Mouse (Mus musculus) E14TG2a.4 (cell line): ENCODE measurements at regions not wholly inside any gene's neighbourhood (a gene's known extent, or its start where the extent isn't known, plus 50 kb on each side); places are given as distances from the start of the nearest gene placed in this dataset.

ENCODE experiments used
- H3K27me3 ChIP-seq: 2 replicates; pipeline ENCODE4 v1.6.1; 2014; ENCODE audit warnings: low read length, control low read depth; ENCODE audit not compliant: insufficient read depth
- H3K36me3 ChIP-seq: 2 replicates; pipeline ENCODE4 v1.6.1; 2014; ENCODE audit warnings: low read length, control low read depth; ENCODE audit not compliant: insufficient read depth
- H3K4me1 ChIP-seq: replicated peaks from 2 replicates; pipeline ENCODE4 v1.6.1; 2014; ENCODE audit warnings: low read depth, low read length, control low read depth
- H3K4me3 ChIP-seq: replicated peaks from 2 replicates; pipeline ENCODE4 v1.5.1; 2014; ENCODE audit warnings: mild to moderate bottlenecking, low read length
- H3K9me3 ChIP-seq: 2 replicates; pipeline ENCODE4 v1.6.1; 2014; ENCODE audit warnings: low read length, control low read depth
- CTCF ChIP-seq: conservative IDR thresholded peaks from 2 replicates; pipeline ENCODE4 v1.5.1; 2014; ENCODE audit warnings: low read length
- NANOG ChIP-seq: IDR thresholded peaks from 2 replicates; pipeline ENCODE4 v1.6.1; 2014; ENCODE audit warnings: borderline replicate concordance, low read length, mixed read lengths
- POU5F1 ChIP-seq: IDR thresholded peaks from 2 replicates; pipeline ENCODE4 v1.6.1; 2014; ENCODE audit warnings: low read length, borderline replicate concordance

DNA sequence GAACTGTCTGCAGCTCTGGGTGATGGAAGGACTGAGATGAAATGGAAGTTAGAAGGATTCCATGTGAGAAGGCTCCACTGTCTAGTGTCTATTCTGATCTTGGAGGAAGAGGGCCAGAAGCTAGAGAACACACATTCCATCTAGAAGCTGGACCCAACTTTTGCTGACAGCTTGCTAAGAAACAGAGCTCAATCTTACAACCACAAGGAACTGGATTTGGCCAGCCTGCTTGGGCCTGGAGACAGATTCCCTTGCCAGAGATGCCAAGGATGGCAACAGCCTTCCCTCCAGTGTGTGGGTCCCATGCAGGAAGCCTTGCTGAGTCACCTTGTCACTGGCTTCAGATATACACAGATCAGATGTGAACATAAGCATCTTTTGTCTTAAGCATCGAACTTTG is 591.0 kb downstream of the Tns3 start:
- Histone ChIP-seq H3K27me3 (peaks cover 34% of the 10 kb centered on the region), H3K4me1 (peaks cover 24% of the 10 kb centered on the region), H3K9me3 (no peaks in the 10 kb centered on the region), H3K4me3 (no peak overlapping the region), H3K36me3 (no peaks in the 10 kb centered on the region)
- TF ChIP-seq NANOG = no peak
- TF ChIP-seq POU5F1 = no peak
- TF ChIP-seq CTCF = no peak

DNA sequence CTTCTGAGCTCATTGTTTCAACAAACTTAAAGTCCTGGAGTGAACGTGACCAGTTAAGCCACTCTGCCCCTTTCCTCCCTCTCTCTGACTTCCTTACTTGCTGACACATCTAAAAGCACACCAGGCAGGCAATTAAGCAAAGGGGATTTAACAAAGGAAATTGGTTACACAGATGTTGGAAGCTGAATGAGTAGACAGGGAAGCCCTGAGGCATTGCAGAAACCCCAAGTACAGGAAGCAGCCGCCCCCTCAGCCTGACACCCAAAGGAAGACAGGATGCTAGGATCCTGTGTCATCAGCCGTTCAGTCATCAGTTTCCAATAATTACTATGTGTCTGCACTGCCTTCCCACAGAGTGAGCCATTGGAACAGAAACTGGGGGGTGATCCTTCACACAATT is 595.5 kb downstream of the Tns3 start:
- no peaks in the 10 kb centered on the region for H3K36me3 ChIP-seq
- H3K4me3 ChIP-seq = no peak overlapping the region
- TF ChIP-seq POU5F1 (no peak), NANOG (peak; percentile 84), CTCF (no peak)
- peaks cover 29% of the 10 kb centered on the region for H3K27me3 ChIP-seq
- H3K9me3 ChIP-seq = no peaks in the 10 kb centered on the region
- H3K4me1 ChIP-seq = peaks cover 22% of the 10 kb centered on the region

DNA sequence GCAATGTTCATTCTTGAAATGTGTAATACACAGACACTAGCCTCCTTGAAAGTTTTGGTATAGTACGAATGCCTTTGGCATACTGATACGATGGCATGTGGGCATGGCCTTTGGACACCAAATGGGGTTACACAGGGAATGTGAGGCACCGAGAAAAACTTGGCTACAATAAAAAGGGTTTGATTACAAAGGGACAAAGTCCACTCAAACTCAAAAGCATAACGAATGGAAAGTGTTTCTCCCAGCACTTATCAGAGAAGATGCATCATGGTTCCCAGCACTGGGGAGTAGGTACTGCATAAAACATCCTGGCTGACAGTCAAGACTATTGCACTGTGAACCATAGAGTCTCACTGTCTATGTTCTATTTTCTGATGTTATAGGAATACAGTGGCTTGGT is 597.0 kb downstream of the Tns3 start:
- TF ChIP-seq NANOG (no peak), POU5F1 (no peak), CTCF (no peak)
- H3K4me1 ChIP-seq = peaks cover 22% of the 10 kb centered on the region
- no peak overlapping the region for H3K4me3 ChIP-seq
- H3K27me3 ChIP-seq = peaks cover 16% of the 10 kb centered on the region
- no peaks in the 10 kb centered on the region for H3K36me3 ChIP-seq
- no peaks in the 10 kb centered on the region for H3K9me3 ChIP-seq

DNA sequence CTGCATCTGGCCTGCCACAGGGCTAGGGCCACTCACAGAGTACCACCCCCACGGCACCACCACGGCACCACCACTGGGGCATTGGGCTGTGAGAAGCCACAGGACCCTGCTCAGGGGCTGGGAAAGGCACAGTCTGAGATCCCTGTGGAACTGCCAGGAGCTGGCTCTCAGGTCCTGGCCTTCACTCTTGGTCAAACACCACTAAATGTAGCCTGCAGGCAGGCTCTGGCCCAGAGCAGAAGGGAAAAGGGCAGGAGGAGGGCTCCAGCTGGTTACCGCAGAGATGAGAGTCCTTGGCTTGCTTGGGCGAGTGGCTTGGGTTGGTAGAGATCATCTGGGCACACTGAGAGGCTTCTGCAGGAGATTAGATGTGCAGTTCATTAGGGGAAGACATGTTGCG is 598.5 kb downstream of the Tns3 start:
- Histone ChIP-seq H3K4me3 (no peak overlapping the region), H3K4me1 (peaks cover 22% of the 10 kb centered on the region), H3K9me3 (no peaks in the 10 kb centered on the region), H3K36me3 (no peaks in the 10 kb centered on the region), H3K27me3 (peaks cover 14% of the 10 kb centered on the region)
- no peak for TF ChIP-seq CTCF
- TF ChIP-seq POU5F1 = no peak
- no peak for TF ChIP-seq NANOG

DNA sequence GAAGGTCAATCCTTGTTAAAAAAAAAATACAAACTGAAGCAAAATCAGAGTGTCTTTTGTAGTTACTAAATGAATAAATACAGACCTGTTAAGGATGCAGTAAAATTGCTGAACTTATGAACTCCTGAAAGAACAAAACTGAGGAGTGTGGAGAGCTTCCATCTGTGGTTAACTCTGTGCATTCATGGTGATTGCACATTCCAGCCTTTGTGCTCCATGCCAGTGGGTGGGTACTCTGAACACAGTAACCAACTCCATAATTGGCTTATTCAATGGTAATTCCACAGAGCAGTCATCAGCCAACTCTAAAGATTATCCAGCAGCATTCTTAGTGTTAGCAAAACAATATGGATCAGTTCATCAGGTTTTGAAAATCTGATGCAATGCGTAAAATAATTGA is 599.2 kb downstream of the Tns3 start:
- Histone ChIP-seq H3K9me3 (no peaks in the 10 kb centered on the region), H3K36me3 (no peaks in the 10 kb centered on the region), H3K4me3 (no peak overlapping the region), H3K27me3 (peaks cover 7% of the 10 kb centered on the region; the same call in 1 of the 2 replicates), H3K4me1 (peaks cover 22% of the 10 kb centered on the region)
- TF ChIP-seq POU5F1 (no peak), CTCF (no peak), NANOG (no peak)

DNA sequence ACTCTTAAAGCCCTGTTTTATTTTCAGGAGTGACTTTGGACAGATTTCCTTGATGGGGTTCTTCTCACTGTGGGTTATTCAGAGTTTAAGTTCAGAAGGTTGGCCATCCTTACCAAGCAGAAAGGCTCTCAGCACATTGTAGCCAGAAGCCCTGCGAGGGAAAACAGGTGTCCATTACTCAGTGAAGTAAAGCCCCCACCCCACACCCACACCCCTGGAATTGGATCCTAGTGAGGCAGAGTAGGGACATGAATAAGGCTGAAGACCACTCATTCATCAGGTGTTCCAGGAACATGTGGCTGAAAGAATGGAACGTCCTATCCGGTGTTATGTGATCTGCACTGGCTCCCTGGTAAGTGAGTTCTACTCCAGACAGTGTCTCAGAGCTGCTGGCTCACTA is 602.3 kb downstream of the Tns3 start:
- TF ChIP-seq POU5F1 (no peak), NANOG (no peak), CTCF (no peak)
- Histone ChIP-seq H3K4me1 (peaks cover 3% of the 10 kb centered on the region; the same call in 1 of the 2 replicates), H3K9me3 (no peaks in the 10 kb centered on the region), H3K4me3 (no peak overlapping the region), H3K27me3 (no peaks in the 10 kb centered on the region; the same call in 1 of the 2 replicates), H3K36me3 (no peaks in the 10 kb centered on the region)

DNA sequence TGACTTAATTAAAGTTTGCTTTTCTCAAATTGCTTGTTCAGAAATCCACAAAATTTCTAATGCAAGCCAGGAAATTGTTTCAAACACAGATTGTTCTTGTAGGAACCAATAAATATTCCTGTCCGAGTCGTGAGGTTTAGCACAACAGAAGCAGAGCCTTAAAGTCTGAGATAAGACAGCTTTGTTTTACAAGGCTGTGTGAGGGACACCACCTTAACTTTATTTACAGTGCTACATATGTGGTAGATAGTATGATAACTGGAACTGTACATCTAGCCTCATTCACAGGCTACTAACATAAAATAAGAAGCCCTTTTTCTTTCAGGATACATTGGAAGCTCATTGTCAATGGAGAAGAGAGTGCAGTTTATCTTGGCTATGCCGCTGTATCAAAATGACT is 602.8 kb downstream of the Tns3 start:
- H3K36me3 ChIP-seq = no peaks in the 10 kb centered on the region
- no peak overlapping the region for H3K4me3 ChIP-seq
- no peaks in the 10 kb centered on the region for H3K9me3 ChIP-seq
- no peak for TF ChIP-seq NANOG
- no peak for TF ChIP-seq CTCF
- no peak for TF ChIP-seq POU5F1
- H3K4me1 ChIP-seq = peaks cover 3% of the 10 kb centered on the region; the same call in 1 of the 2 replicates
- no peaks in the 10 kb centered on the region; the same call in 1 of the 2 replicates for H3K27me3 ChIP-seq

DNA sequence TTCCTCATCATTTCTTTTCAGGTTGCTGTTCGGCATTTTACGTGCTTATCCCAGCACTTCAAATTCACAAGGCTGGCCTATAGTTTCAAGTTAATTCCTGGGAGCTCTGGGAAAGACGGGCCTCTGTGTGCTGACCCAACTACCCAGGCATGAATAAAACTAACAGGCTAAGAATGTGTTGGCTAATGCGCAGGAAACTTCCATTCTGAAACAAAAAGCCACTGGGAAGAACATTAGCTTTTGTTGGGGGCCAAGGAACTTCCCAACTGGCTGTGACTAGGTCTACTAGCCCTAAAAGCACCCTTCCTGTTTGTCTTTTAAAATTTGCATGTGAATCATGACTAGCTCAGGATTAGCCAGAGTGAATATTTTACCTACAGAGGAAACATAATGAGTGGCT is 612.8 kb downstream of the Tns3 start:
- no peak overlapping the region for H3K4me3 ChIP-seq
- H3K4me1 ChIP-seq = peaks cover 8% of the 10 kb centered on the region
- no peaks in the 10 kb centered on the region for H3K27me3 ChIP-seq
- H3K9me3 ChIP-seq = peaks cover 34% of the 10 kb centered on the region
- TF ChIP-seq POU5F1 (no peak), CTCF (no peak), NANOG (no peak)
- no peaks in the 10 kb centered on the region for H3K36me3 ChIP-seq

DNA sequence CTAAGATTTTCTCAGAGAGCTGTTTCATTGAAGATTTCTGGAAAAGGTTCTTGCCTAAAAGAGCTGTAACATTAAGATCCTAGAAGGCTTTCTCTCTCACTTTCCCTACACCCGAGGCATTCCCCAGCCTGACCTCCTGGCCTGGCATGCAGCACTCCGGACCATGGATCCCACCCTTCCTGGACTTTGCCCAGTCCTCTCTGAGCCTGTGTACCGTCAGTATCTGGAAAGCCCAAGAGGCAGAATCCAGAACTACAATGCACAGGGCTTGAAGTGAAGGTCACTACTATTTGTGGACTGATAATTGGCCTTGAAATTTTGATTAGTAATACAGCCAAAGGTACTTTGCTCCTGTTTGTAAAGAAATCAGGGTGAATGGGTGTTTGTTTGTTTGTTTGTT is 619.2 kb downstream of the Tns3 start:
- Histone ChIP-seq H3K4me3 (no peak overlapping the region), H3K9me3 (peaks cover 15% of the 10 kb centered on the region; the same call in 1 of the 2 replicates), H3K27me3 (no peaks in the 10 kb centered on the region), H3K4me1 (peaks cover 16% of the 10 kb centered on the region), H3K36me3 (no peaks in the 10 kb centered on the region)
- no peak for TF ChIP-seq CTCF
- no peak for TF ChIP-seq POU5F1
